Mouse (Mus musculus): Measurements from ENCODE around the gene Plekhh1.

Plekhh1 gene

GRCm38 (mm10) chr12:79070736-79071333 lies 41.9 kb downstream of the Plekhh1 start:
- CTCF ChIA-PET: no interaction called here

DNA sequence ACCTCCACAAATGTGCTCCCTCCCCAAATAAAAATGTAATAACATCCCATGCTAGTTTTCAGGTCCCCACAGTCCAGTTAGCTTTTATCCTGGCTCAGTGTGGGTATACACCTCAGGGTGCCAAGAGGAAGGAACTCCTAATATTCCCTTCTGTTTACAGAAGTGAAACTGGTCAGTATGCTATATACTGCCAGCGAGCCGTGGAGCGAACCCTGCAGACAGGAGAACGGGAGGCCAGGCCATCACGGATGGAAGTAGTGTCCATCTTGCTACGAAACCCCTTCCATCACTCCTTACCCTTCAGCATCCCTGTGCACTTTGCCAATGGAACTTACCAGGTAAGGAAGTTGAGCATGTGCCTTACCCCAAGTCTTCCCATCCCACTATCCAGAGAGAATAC lies 43.6 kb downstream of the Plekhh1 start:
- CTCF ChIA-PET: no interaction called here

GRCm38 (mm10) chr12:79073362-79073761 lies 44.4 kb downstream of the Plekhh1 start:
- CTCF ChIA-PET: no interaction called here

DNA sequence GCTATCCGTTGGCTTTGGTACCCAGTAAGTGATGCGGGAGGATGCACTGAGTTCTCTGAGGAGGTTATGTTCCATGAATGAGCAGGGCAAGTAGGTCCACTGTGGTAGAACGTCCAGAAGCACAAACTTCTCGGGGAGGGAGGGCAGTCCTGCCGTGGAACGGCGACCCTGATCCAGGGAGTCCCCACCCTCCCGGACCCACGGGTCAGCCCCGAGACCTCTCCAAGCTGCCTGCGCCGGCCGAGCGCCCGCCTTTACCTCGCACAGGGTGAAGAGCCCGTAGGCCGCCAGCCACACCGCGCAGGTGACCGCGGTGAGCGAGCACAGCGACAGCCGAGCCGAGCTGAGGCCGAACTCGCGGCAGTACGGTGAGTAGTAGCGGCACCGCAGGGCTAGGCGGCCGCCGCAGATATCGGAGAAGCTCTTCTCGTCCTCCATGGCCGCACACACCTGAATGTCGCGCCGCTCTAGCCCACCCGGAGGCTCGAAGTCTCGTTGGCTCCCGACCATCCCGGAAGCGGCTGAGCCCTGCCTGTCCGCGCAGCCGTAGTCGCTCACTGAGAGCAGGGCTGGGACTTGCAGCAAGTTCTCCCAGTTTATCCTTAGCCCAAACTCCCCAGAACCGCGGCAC lies 60.3 kb downstream of the Plekhh1 start, which contains the start of gene Pigh:
Pigh (minus strand) TSS at position 470 of the 631 bp plus-strand sequence.
- CTCF ChIA-PET: interaction anchor here (0.6 to 5.1 kb wide), 3 partner anchors 67 to 215 kb away, joined by 3 to 35 read pairs (median 4); no protein-coding TSS in a partner anchor

DNA sequence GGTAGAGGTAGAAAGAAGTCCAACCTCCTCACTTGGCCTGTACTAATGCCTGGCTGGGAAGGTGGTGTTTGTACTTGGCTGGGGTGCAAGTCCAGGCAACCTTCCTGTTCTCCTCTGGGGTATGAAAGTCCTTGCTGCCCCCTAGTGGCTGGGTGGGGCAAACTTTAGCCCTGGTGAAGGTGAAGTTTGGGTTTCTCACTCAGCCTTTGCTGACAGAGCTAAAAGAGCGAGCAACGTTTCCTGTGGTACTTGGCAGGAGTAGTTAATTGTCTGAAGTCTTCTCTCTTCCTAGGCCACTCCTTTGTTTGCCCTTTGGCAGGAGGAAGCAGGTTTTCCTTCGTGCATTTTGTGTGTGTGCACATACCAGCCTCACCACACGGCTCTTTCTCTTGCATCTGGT lies 63.6 kb downstream of the Plekhh1 start:
- CTCF ChIA-PET: interaction anchor here (5.1 kb wide), 1 partner anchor 174 kb away, joined by 35 read pairs; no protein-coding TSS in a partner anchor

DNA sequence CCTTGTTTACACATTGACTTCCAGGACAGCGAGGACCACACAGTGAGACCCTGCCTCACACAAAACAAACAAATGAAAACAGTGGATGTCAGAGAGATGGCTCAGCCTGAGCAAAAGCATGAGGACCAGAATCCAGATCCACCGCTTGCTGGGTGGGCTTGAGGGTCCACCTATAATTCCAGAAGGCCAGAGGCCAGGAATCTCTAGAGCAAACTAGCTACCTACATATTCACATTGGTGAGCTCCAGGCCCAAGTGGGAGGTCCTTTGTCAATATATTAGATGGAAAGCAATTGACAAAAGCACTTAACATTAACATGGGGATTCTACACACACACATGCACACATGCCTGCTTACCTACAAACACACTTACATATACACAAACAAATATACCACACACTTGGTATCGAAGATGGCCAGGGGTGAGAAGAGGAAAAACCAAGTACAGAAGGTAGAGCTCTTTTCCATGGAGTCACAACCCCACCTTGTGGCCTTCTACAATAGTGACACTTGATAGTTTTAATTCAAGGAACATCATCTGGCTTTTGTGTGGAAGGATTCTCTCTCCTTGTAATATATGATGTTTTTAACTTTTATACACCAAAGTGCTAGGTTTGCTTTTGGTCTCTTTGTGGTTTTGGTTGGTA lies 68.3 kb downstream of the Plekhh1 start:
- CTCF ChIA-PET: interaction anchor here (0.6 to 2.4 kb wide), 2 partner anchors 178 to 722 kb away, joined by 3 to 15 read pairs; no protein-coding TSS in a partner anchor

DNA sequence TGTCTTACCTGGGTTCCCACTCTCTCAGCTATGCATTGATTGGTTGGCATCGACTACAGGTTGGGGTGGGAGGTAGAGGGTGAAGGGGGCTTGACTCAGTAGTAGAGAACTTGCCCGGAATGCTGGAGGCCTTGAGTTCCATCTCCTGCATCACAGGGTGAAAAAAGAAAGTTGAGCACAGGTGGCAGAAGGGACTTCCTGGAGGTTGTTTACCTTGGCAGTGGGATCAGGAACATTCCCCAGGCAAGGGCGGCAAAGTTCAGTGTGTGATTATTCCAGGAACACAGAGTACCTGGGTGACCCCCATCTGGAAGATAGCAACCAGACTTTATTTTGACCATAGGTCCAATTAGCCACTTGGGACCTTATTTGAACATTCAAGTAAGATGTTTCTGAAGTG lies 74.8 kb downstream of the Plekhh1 start:
- CTCF ChIA-PET: no interaction called here

- CTCF ChIA-PET: no interaction called here
Measured at GRCm38 (mm10) chr12:79104544-79104943, 75.6 kb downstream of the Plekhh1 start.

- CTCF ChIA-PET: no interaction called here
Measured at GRCm38 (mm10) chr12:79105312-79105711, 76.3 kb downstream of the Plekhh1 start.

- CTCF ChIA-PET: no interaction called here
Measured at GRCm38 (mm10) chr12:79118991-79119390, 90.0 kb downstream of the Plekhh1 start.

DNA sequence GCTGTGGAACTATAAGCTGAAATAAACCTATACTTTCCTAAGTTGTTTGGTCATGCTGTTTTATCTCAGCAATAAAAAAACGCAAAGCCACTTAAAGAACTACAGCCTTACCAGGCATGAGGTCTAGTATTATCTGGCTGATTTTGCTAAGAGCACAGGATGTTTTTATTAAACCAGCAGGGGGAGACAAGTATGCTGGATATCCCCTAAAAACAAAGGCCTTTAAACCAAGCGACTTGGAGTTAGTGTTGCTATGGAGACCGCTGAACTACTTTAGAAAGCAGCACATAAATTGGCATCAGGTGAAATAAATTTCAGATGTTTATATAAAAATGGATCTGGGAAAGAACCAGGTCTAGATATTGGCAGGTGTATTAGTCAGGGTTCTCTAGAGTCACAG lies 93.9 kb downstream of the Plekhh1 start:
- CTCF ChIA-PET: no interaction called here

DNA sequence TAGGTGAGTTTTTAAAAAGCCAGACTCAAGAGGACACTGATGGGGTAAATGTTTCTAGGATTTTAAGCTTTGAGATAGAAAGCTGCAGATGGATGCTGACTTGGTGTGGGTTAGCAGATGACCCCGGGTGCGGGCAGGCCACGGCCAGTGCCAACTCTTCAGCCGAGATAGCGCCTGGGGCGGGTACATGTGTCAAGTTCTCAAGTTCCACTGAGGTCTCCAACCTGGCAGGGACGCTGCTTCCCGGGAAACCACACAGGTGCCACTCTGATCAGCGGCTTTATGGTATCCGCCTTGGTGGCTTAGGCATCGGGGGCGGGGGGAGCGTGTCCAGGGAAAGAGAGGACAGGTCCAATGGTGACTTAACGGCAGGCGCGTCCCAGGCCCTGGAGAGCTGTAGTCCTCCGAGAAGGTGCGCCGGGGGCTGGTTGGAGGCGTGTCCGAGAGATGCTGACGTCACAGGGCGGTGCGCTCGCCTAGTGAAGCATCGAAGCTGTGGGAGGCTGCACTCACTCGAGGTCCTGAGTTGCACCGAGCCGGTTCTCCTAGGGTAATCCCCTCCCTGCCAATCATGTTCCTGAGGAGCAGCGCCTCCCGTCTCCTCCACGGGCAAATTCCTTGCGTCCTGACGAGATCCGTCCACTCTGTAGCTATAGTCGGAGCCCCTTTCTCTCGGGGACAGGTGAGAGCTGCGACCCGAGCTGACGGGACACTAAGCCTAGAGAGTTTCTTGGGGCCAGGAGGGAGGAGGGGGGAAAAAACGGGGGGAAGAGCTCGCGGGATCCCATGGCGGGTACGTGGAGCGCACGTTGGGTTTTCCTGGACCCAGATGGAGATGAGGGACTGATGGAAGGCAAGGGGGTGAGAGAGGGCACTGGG lies 101.6 kb downstream of the Plekhh1 start, which contains the start of gene Arg2:
Arg2 (plus strand) TSS at position 479 of the 879 bp plus-strand sequence.
- CTCF ChIA-PET: interaction anchor here (0.8 kb wide), 1 partner anchor 213 kb away, joined by 4 read pairs; no protein-coding TSS in a partner anchor

Measured in spleen, embryonic (tissue).